Mouse (Mus musculus) gastrocnemius, postnatal 14 days (tissue): ENCODE data around the gene Htr5a. TPM values are rescaled to one million over a fixed set of nuclear protein-coding genes. Genes with fewer than 3 reads are reported as not detected.
A peak's percentile ranks its signal among the peaks of the same experiment; 100 is the strongest.

Source experiments
- DNase-seq: peaks from one replicate; pipeline ENCODE4 v3.0.0; 2021; ENCODE audit warnings: mixed read lengths
- intact Hi-C: fragments of 180-260 bp; cut with DNase I; formaldehyde crosslinking; loops from one replicate; pipeline ENCODE4 v1.15.1; 2025; ENCODE audit warnings: low total_unique reads
- long read RNA-seq, 2 experiments: library from polyadenylated mRNA; stranded (forward); transcript quantifications; one replicate each; pipeline ENCODE4 v2.0.0; 2021
- total RNA-seq, 2 experiments: library from RNA; stranded (reverse); gene quantifications; 2 replicates each; pipeline ENCODE4 v1.2.3; 2021

Htr5a gene
- total RNA-seq: not detected
- long read RNA-seq, experiment 1: 0 reads
- long read RNA-seq, experiment 2: 0 reads

GRCm38 (mm10) chr5:27841701-27842295, at the start of gene Htr5a:
Gene Htr5a (plus strand): TSS chr5:27842149.
- intact Hi-C loops: no loop called here
- peak; percentile 7 for DNase-seq

- intact Hi-C loops: no loop called here
- DNase-seq: peak; percentile 9
Measured at GRCm38 (mm10) chr5:27792173-27792470, 49.8 kb upstream of the Htr5a start.

- no peak for DNase-seq
- intact Hi-C loops: no loop called here
Measured at GRCm38 (mm10) chr5:27792531-27793205, 49.3 kb upstream of the Htr5a start.

- DNase-seq: peak; percentile 37
- intact Hi-C loops: no loop called here
Measured at GRCm38 (mm10) chr5:27793923-27794322, 48.0 kb upstream of the Htr5a start.

GRCm38 (mm10) chr5:27814282-27814681, 27.7 kb upstream of the Htr5a start:
- intact Hi-C loops: no loop called here
- no peak for DNase-seq

GRCm38 (mm10) chr5:27818840-27819672, 22.9 kb upstream of the Htr5a start:
- no peak for DNase-seq
- intact Hi-C loops: no loop called here

- intact Hi-C loops: no loop called here
Measured at GRCm38 (mm10) chr5:27821161-27821560, 20.8 kb upstream of the Htr5a start.

GRCm38 (mm10) chr5:27827971-27828370, 14.0 kb upstream of the Htr5a start:
- intact Hi-C loops: no loop called here
- DNase-seq: no peak

More at GRCm38 (mm10) chr5:27821161-27821560, 20.8 kb upstream of the Htr5a start:
- no peak for DNase-seq

GRCm38 (mm10) chr5:27835096-27835495, 6.9 kb upstream of the Htr5a start:
- no peak for DNase-seq
- intact Hi-C loops: no loop called here

GRCm38 (mm10) chr5:27838061-27838460, 3.9 kb upstream of the Htr5a start:
- intact Hi-C loops: no loop called here
- DNase-seq: no peak

- intact Hi-C loops: no loop called here
- DNase-seq: no peak
Measured at GRCm38 (mm10) chr5:27842671-27843320, 847 bp downstream of the Htr5a start.

- intact Hi-C loops: no loop called here
- no peak for DNase-seq
Measured at GRCm38 (mm10) chr5:27846979-27847378, 5.0 kb downstream of the Htr5a start.

- DNase-seq: no peak
- intact Hi-C loops: loop anchor here (10.0 kb wide), 1 partner anchor 241 kb away; no protein-coding TSS in a partner anchor
Measured at GRCm38 (mm10) chr5:27854290-27854689, 12.3 kb downstream of the Htr5a start.

GRCm38 (mm10) chr5:27855726-27856125, 13.8 kb downstream of the Htr5a start:
- DNase-seq: no peak
- intact Hi-C loops: loop anchor here (10.0 kb wide), 1 partner anchor 239 kb away; no protein-coding TSS in a partner anchor

- intact Hi-C loops: no loop called here
- no peak for DNase-seq
Measured at GRCm38 (mm10) chr5:27873240-27874082, 31.5 kb downstream of the Htr5a start.

- intact Hi-C loops: no loop called here
- no peak for DNase-seq
Measured at GRCm38 (mm10) chr5:27874211-27874610, 32.3 kb downstream of the Htr5a start.

GRCm38 (mm10) chr5:27875341-27876105, 33.6 kb downstream of the Htr5a start:
- intact Hi-C loops: no loop called here
- no peak for DNase-seq

- intact Hi-C loops: no loop called here
- DNase-seq: no peak
Measured at GRCm38 (mm10) chr5:27878356-27878755, 36.4 kb downstream of the Htr5a start.
